Mouse (Mus musculus) heart, postnatal 14 days (tissue): ENCODE results near the gene Gas7. TPM values are rescaled to one million over a fixed set of nuclear protein-coding genes. Genes with fewer than 3 reads are reported as not detected.
A peak's percentile ranks its signal among the peaks of the same experiment; 100 is the strongest.

Experiments used
- DNase-seq, 2 experiments: peaks; one replicate each; pipeline ENCODE4 v3.0.0; 2021 to 2022
- intact Hi-C: fragments of 180-260 bp; cut with DNase I; formaldehyde crosslinking; loops from one replicate; pipeline ENCODE4 v1.15.1; 2025
- total RNA-seq, 2 experiments: library from RNA; stranded (reverse); gene quantifications; 2 replicates each; pipeline ENCODE4 v1.2.3; 2021

The Gas7 gene
- total RNA-seq, 2 experiments from 2014 or later = 11.8 to 12.4 TPM

DNA sequence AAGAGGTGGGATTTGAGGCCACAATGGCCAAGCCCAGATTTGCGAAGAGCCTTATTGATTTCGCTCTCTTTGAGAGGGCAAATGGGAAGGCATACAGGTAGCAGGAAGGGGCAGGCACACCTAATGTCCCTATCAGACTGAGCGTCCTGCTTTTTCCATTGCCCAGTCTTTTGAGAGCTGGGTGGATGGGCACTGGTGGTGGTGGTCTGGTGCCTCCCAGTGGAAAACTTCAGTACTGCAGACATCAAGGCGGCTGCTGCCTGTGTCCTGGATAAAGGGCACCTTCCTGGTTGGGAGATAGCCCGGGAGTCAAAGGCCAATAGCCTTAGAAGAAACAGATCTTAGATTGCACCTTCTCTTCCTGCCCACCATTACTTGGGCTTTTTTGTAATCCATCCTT is 192.5 kb downstream of the Gas7 start:
- intact Hi-C loops = loop anchor here (1.0 to 5.0 kb wide), 4 partner anchors 110 to 274 kb away; no protein-coding TSS in a partner anchor
- peak; percentile 80 to 87 for DNase-seq

DNA sequence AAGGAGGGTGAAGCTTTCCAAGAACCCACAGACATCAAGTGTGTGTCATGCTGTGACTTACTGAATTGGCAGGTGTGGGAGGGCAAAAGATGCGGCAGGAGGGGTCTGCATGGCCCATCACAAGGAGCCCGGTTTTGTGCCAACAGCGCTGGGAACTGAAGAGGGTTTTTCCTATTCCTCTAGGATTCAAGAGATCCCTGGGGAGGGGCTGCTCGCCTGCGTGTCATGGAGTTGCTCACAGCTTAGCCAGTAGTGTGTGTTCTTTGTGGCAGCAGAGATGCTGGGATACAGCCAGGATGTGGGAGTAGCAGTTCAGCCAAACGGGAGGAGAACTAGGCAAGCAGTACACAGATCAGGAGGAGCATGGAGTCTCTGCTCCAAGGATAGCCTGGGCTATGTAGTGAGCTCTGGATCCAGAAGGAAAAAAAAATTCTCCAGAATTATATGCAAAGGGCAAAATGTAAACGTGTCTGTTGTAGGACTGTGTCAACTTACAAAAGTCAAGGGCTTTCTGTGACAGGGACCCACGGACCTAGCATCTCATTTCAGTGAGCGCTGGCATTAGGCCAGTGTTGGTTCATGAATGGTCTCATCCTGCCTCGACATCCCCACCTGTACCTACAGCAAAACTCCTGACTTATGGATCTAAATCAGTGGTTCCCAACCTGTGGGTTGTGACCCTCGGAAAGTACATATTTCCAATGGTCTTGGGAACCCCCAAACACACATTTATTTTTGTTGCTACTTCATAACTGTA is 193.6 kb downstream of the Gas7 start:
- peak; percentile 36 to 42 for DNase-seq
- intact Hi-C loops = loop anchor here (5.0 kb wide), 2 partner anchors 112 to 132 kb away; no protein-coding TSS in a partner anchor

DNA sequence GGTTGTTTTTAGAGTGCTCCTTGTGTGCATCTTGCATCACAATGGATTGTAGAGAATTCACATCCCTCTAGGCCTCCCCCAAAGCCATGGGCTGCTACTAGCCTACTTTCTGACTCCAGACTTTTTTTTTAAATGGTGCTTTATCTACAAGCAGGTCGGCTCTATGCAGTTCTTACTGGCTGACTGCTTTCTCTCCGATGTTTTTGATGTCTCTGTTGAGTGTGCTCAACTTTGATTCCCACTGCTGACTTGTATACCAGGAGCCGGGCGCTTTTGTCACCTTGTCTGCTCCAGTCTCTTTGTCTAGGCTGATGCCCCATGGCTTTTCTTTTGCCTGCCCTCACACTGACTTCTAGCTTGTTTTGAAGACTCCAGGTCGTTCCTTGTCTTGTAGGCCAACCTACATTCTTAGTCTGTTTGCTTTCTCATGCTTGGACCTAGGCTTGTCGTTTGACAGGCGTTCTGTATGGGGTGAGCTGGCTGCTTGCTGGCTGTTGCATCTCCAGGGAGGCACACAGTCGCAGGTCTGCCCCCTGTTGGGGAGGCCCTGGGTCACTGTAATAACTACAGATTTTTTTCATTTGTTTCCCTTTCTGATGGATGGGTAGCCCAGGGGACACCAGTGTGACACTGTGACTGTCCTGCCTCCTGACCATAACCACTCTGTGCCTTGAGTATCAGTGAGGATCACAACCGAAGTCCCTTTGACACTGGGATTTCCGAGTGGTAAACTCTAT is 194.9 kb downstream of the Gas7 start:
- intact Hi-C loops = loop anchor here (5.0 kb wide), 2 partner anchors 113 to 133 kb away; no protein-coding TSS in a partner anchor
- no peak for DNase-seq

DNA sequence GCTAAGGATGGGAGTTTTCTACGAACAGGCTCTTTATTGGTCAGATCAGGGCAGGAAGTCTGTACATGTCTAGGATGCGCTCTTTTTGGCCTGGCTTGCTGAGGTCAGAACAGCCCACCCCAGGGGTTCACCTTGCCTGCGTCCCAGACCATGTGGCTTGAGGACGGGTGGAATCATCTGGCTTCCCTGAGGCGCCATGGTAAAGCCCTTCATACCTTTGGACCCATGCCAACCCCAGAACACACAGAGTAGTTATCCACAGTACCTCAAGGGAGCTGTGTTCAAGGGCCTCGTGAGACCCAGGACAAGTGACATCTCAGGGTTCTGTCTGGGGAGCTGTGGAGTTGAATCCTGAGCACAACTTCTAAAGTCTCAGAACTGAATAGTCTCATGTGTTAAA is 196.5 kb downstream of the Gas7 start:
- intact Hi-C loops = no loop called here
- DNase-seq = no peak

DNA sequence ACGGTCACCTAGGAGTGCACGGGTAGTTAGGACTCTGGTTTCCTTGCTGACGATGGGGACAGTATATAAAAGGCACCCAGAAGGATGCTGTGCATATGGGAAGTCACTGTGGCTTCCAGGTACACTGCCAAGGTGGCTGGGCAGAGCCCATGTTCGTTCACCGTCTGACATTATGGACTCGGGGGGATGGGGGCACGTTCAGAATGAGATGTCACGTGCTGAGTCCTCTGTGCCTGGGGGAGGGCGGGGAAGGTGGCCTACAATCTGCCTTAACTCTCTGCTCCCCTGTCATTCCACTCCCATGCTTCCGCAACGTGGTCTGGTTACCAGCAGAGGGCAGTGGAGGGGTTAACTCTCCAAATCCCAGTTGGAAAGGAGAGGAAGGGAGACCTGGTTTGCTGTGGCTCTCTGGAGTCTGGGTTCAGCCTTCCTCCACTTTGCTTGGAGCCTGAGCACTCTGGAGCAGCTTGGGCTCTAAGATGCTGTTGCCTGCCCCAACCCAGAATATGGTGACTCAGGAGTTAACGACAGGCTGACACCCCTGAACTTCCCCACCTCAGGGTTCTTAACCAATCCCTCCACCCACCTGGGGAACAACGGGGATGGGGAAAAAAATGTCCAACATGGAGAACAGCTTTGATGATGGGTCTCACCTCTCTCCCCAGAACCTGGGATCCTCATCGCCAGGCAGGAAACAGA is 197.1 kb downstream of the Gas7 start:
- intact Hi-C loops = no loop called here
- no peak for DNase-seq

DNA sequence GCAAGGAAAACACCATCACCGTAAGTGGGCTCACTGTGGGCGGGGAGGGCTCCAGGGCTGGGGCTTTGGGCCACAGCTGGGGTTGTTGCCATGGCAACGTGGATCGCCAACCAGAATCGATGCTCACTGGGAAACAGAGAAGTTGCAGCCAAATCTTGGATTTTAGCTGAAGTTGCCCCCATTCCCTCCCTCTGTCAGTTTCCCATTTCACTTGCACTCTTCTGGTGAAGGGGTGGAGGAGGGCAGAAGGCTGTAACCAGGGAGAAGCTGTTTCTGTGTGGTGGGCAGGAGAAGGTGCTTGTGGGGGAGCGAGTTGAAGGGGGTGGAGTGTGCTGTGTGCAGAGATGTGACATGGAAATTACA is 197.6 kb downstream of the Gas7 start:
- intact Hi-C loops = no loop called here
- no peak for DNase-seq

DNA sequence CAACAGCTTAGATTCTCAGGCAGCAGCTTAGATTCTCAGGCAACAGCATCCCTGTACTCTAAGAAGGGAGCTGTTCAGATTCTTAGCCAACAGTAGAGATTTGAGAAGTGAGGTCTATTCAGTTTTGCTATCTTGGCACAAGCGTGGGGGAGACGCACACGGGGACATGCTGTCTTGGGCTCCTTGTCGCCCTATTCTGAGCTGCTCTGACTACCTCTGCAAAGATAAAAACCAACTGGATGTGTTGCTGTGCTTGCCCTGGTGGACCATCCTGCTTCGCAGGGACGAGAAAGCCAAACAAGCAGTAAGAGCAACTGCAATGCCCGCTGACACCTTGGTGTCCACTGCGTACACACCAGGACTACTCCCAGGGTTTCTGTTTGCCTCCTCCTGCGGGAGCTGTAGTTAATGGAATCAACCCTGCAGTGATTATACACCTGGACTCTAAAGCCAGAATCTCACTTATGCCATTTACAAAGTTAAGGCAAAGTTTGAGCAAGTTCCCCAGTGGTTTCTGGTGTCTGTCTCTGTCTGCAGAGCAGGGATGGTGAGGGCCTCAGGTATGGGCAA is 198.4 kb downstream of the Gas7 start:
- intact Hi-C loops = no loop called here
- DNase-seq = no peak

DNA sequence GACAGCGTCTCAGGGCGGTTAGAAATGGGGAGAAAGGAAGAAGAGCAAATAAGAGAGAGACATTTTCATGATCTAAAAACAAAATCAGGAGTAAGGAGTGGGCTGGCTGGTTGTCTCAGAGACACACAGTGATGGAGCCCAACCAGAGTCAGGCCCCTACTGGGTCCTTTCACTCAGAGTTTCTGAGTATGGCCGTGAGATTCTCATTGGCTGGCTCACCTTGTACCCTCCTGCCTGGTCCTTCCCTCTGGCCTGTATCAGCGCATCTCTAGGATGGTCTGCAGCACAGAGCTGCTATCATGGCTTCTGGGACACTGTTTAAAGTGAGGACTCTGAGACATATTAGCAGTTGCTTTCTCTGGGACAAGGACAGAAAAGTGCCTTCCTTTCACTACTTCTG is 199.3 kb downstream of the Gas7 start:
- intact Hi-C loops = no loop called here
- DNase-seq = no peak

DNA sequence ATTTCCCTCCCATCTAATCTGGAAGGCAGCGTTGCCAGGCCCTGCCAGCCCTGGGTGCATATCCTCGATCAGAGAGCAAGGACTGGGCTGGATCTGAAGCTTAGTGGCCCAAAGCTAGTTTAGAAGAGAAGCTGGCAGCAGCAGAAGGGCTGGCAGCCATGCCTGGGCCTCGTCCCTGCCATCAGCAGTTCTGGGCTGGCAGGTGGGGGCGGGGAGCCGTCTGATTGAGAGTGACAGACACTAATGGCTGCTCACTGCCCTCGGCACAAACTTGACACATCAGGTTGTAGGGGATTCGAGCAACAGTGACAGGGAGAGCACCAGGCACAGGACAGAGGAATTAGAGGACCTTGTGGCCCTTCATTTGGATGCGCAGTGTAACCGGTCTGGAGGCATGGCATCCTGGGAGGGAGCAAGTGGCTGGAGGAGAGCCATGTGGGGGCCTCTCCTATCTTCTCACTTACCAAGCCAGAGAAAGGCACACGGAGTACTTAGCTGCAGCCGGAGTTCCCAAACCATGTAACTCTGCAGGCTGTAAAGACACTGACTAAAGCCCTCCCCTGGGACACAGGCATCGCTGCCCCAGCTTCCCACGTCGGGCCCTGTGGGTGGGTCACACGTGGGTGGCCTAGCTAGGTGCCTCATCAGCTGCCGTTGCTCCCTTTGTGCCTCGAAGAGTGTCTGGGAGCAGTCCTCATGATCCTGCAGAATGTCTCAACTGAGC is 200.2 kb downstream of the Gas7 start:
- peak in 1 of 2 experiments; percentile 37 for DNase-seq
- intact Hi-C loops = no loop called here

DNA sequence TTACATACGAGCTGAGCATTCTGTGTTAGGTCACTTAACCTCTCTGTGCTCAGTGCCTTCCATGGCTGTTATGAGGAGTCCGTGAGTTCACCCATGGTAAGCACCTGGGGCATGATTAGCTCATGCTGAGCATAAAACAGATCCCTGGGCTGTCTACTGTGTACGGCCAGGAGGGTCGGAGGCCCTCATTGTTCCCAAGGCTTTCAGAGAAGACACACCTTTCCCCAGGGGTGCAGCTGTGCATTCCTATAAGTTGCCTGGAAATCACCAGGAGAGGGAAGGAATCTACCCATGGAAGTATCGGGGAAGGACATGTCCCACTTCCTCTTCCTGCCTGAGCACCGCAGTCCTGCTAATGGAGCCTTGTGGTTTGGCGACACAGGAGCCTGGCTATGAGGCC is 201.1 kb downstream of the Gas7 start:
- DNase-seq = no peak
- intact Hi-C loops = no loop called here

DNA sequence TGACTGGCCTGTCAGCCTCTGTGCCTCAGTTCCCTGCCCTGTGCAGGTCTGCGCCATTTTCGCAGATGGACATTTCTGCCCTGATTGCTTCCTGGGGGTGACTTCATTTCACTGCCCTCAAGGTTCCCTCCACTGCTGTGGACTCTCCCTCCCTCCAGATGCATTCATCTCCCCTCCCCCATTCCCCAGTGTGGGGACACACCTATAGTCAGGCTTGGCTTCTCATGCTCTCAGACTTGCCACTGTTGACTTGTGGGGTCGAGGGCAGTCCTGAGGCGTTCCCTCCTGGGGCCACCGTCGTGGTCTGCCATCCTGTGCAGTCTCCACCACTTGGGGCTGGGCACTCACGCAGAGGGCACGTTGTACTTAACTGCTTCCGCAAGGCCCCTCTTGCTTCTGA is 201.6 kb downstream of the Gas7 start:
- no peak for DNase-seq
- intact Hi-C loops = loop anchor here (1.0 kb wide), 1 partner anchor 19 kb away; no protein-coding TSS in a partner anchor

DNA sequence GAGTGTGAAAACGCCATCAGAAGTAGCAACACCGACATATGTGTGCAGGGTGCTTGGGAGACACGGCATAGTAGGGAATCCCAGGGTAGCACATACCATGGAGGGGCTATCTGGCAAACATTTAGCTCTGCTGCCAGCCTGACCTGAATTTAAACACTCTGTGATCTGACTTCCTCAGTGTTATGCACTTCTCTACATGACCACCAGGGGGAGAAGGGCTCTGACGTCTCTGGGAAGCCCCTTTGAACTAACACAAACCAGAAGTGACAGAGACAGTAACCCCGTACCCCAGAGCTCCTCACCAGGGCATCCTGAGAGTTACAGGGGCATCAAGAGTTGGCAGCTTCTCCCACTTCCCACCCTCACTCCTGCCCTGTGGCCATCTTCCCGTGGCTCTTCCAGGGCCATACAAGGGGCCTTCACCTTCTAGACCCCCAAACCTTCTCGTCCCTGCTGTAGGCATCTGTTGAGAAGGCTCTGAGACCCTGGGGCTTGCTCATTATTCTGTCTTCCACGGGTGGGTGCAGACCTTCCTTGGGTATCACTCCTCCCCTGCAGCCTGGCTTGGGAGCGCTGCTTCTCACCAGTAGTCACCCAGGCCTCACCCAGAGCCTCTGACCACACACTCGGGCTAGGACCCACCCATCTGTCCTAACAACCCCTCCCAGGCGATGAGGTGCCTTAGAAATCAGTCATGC is 202.6 kb downstream of the Gas7 start:
- DNase-seq = peak; percentile 45 to 70
- intact Hi-C loops = loop anchor here (1.0 to 2.0 kb wide), 2 partner anchors 18 to 153 kb away; no protein-coding TSS in a partner anchor

DNA sequence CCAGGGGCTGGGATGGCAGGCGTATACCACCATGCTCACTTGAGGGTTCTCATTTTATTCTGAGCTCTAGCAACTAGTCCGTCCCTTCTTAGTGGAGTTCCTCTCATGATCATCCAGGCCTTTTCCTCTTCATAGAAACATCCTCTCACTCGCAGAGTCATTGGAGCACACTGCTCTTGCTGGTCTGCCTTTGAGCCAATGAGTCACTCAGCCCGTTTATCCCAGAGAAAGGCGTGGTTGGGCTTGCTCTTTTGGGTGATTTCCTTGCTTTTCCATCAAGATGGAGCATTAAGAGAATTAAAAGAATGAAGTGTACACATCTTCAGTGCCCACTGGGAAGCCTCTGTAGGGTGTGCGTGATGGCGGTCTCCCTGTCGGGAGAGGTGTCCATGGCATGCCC is 206.2 kb downstream of the Gas7 start:
- intact Hi-C loops = no loop called here
- DNase-seq = no peak

DNA sequence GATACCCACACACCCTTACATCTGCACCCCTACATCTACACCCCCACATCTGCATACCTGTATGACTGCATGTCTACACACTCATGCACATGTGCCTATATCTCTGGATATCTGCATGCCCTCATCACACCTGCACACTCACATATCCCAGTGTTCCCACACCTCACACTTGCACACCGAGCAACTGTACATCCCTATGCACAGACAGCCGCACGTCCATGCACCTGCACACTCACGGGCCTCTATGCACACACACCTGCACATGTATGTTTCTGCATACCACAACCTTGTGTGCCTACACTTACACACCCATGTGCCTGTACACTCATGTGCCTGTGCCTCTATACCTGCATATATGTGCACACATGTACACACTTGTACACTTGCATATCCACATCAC is 208.2 kb downstream of the Gas7 start:
- intact Hi-C loops = no loop called here
- no peak for DNase-seq

DNA sequence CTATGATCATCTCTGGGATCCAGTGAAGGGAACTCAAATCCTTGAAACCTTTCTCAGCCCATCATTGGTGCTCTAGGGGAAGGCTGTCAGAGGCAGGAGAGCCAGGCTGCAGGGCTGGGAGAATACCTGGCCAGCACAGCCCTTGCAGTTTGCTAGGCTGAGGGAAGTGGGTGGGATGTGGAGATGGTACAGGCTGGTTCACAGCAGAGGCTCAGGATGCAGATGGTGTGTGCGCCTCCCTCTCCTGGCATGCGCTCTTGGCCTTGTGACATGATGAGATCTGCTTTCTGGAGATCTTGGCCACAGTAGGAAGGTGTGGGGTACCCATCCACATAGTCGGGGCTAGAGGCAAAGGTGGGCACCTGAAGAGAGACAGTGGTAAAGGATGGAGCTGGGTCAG is 209.0 kb downstream of the Gas7 start:
- intact Hi-C loops = no loop called here
- DNase-seq = no peak

DNA sequence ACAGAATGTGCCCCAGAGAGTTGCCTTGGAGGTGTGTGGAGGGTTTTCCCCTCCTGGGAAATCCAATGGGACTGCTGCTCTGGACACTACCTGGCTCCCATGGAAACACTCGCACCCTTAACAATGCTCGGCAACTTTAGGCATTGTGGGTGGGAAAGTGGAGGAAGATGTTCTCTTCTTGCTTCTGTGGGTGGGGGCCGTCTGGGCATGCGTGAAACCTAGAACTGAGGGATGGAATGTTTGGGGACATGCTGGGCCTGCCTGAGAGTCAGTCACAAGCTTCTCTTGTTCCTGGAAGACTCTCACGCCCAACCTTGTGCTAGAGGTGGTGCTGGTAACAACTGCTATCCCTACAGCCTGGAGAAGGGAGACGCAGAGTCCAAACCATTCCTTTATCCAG is 209.7 kb downstream of the Gas7 start:
- no peak for DNase-seq
- intact Hi-C loops = no loop called here

DNA sequence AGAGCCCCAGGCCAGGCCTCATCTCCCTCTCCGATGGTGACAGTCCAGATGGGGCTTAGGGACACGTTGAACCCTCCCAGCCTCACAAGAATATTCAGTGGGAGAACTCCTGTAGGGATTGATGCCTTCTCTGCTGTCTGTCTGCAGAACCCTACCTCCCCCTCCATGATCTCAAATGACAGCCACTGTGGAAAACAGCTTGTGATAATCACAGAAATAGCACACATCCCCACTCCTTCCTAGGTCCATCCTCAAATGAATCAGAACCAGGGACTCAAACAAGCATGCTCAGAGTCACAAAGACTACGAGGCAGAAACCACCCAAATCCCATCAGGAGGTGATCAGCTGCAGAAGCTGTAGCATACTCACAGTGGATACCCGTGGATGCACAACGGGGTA is 210.9 kb downstream of the Gas7 start:
- DNase-seq = no peak
- intact Hi-C loops = no loop called here

DNA sequence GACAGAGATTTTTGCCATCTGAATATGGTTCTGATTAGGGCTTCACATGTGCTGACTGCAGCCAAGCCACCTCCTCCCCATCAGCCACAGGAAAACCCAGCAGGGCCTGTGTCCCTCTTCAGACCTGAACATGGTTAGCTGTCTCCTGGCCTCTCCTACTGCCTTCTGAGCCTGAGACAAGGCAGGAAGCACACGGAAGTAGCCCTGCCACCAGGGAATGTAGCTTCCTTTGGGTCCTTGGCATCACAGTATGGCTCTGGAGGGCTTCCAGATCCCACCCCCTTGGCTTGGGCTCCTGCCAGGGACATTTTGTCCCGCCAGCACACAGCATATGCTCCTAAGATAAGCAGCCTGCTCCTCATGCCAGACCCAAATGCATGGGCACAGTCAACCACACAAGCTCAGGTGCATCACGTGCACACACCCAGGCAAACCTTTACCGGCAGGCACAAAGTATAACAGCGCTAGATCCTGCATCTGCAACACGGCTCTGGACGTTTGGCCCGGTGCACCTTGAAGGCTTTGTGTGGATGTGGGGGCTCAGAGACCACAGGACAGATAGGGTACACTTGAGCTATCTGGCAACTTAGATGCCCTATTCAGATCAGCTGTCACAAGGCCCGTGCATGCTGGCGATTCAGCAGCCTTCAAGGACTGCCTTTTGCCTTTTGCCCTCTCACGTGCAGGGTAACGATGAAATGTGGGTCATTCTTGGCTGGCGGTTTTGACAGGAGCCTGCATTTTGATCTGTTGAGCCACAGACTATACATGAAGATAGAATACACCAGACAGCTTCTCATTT is 212.5 kb downstream of the Gas7 start:
- intact Hi-C loops = no loop called here
- peak; percentile 74 to 80 for DNase-seq

DNA sequence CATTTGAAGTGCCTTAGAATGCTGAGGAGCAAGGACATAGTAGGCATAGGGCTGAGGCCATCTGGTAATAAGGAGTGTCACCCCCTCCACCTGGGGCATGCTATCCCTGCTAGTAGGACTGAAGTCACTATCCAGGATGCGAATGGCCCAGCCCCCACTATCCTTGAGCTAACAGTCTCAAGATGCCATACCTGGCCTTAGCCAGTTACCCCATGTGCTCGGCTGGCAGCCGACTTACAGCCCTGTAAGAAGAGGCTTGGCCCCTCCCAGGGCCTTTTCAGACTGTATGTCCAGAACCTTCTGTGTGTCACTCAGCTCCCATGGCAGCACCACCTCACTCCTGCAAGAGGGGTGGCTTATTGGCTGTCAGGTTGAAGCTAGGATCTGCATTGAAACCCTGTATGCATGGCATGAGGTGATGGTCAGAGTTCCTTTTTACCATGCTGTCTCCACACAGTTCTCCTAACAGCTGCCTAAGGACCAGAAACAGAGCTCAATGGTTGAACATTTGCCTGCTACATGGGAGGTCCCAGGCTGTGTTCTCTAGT is 213.3 kb downstream of the Gas7 start:
- no peak for DNase-seq
- intact Hi-C loops = no loop called here
